Mouse (Mus musculus): Measurements from ENCODE around the gene Trp53i13. TPM values are rescaled to one million over a fixed set of nuclear protein-coding genes. Genes with fewer than 3 reads are reported as not detected.

The Trp53i13 gene
- polyA plus RNA-seq, 1 experiment from 2014 or later = 57.8 TPM

DNA sequence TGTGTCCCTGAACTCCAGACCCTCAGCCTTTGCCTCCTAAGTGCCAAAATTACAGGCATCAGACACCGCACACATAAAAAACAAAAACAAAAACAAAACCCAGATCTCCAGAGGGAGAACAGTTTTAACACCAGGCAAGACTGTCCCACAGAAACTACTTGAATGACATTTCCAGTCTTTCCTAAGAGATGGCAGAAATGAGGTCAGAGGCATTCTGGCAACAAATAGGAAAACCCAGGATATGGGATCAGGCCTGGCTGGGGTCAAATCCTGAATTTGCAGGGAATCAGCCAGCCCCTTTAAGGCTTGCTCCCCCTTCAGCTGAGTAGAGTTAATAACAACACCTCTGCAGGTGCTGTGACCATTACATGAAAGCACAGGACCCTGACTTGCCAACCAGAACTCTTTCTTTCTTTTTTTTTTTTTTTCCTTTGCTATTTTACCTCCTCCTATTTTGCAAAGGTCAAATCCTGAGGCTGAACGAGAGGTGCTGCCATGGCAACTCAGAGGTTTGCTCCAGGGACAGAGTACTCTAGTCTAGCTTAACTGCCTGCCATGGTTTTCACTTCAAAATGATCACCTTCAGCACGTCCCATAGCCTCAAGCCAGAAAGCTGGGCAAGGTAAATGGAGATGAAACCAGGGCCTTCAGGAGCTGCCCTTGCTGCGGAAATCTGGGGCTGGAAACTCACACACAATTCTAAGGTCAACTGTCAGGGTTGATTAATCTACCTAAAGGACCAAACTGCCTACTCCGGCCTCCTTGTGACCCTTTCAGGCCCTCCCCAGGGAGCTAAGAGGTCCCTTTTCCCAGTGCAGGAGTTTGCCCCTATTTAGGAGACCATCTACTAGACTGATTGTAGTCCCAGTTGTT lies 1.0 kb upstream of the Trp53i13 start:
- H3K36me3 ChIP-seq = no peaks in the 10 kb centered on the region
- H3K27ac ChIP-seq = no peak overlapping the region
- H3K9me3 ChIP-seq = no peaks in the 10 kb centered on the region
- no peak overlapping the region for H3K4me3 ChIP-seq
- H3K4me2 ChIP-seq (replicated peaks) = no peak overlapping the region
- ATAC-seq (ENCODE audit: low FRiP score, low read depth) = no peak
- WGBS = 52% methylated on average over 5 of the region's 5 CpGs
- peaks cover 43% of the 10 kb centered on the region for H3K27me3 ChIP-seq
- H3K9ac ChIP-seq = no peak overlapping the region
- H3K4me1 ChIP-seq = peaks cover 34% of the 10 kb centered on the region

DNA sequence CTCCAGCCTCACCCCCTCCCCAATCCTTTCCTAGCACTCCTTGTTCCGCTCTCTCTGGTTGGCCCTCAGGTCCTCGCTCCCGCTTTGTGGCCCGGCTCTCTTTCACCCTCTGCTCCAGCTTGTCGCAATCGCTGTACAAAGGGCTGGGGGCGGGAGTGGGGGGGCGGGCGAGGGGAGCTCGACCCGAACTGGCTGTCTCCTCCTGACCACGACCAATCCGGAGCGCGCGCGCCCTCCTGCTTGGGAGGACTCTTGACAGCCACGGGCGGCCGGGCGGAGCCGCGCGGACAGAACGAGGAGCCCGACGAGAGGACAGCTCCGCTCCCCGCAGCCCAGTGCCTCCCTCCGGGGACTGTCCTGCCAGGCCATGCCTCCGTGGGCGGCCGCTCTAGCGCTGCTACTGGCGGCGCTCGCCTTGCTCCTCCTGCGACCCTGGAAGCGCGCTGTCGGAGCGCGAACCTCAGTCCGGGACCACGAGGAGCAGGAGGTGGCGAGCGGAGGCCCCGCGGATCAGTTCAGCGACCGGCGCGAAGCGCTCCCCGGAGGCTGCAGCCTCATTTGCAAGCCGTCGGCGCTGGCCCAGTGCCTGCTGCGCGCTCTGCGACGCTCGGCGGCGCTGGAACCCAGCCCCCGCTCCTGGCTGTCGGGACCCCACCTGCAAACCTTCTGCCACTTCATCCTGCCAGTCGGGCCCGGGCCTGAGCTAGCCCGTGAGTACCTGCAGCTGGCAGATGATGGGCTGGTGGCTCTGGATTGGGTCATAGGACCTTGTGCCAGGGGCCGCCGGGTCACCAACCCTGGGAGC lies 746 bp downstream of the Trp53i13 start, which contains the start of gene Abhd15:
Gene Abhd15 (plus strand): TSS at position 290 of the 805 bp plus-strand sequence.
- no peak within 1 kb of the TSS for H3K27ac ChIP-seq
- H3K4me2 ChIP-seq (replicated peaks) = peak within 1 kb of the TSS; percentile 97
- peak; percentile 19; the same call in 1 of the 2 replicates for ATAC-seq (ENCODE audit: low FRiP score, low read depth)
- under 1% methylated on average over 68 of the region's 72 CpGs for WGBS
- H3K36me3 ChIP-seq = peaks cover 3% of the 10 kb centered on the region
- H3K9ac ChIP-seq = peak within 1 kb of the TSS; percentile 65
- peaks cover 43% of the 10 kb centered on the region for H3K27me3 ChIP-seq
- no peaks in the 10 kb centered on the region for H3K9me3 ChIP-seq
- H3K4me3 ChIP-seq = peak within 1 kb of the TSS; percentile 67
- peaks cover 42% of the 10 kb centered on the region for H3K4me1 ChIP-seq

- peak overlapping the region; percentile 65 for H3K9ac ChIP-seq
- H3K27ac ChIP-seq = no peak overlapping the region
- peaks cover 10% of the 10 kb centered on the region for H3K36me3 ChIP-seq
- H3K27me3 ChIP-seq = peaks cover 43% of the 10 kb centered on the region
- peaks cover 45% of the 10 kb centered on the region for H3K4me1 ChIP-seq
- H3K4me3 ChIP-seq = peak overlapping the region; percentile 67
- no peak for ATAC-seq (ENCODE audit: low FRiP score, low read depth)
- no peaks in the 10 kb centered on the region for H3K9me3 ChIP-seq
- 8% methylated on average over 19 of the region's 19 CpGs for WGBS
- peak overlapping the region; percentile 97 for H3K4me2 ChIP-seq (replicated peaks)
These were observed 1.4 kb downstream of the Trp53i13 start for GRCm38 (mm10) chr11:77514281-77514831.

DNA sequence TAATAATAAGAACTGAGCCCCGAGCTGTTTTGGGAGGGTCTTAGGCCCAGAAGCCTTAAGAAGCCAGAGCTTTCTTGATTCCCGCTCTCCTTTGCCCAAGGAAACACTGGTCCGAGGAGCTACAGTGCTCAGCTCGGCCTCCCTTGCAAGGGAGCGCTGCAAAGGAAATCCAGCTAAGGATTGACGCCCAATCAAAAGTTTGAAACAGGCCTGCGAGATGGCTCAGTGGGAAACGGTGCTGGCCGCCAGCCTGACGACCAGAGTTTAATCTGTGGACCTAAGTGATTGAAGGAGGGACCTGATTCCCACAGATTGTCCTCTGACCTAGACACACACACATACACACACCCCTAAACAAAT lies 2.0 kb downstream of the Trp53i13 start:
- WGBS = 4% methylated on average over 10 of the region's 10 CpGs
- ATAC-seq (ENCODE audit: low FRiP score, low read depth) = no peak
- H3K36me3 ChIP-seq = peaks cover 16% of the 10 kb centered on the region

GRCm38 (mm10) chr11:77512891-77513810 lies 2.6 kb downstream of the Trp53i13 start:
- H3K36me3 ChIP-seq = peaks cover 17% of the 10 kb centered on the region
- ATAC-seq (ENCODE audit: low FRiP score, low read depth) = peak; percentile 78
- peak overlapping the region; percentile 79 for H3K9ac ChIP-seq
- WGBS = under 1% methylated on average over 81 of the region's 84 CpGs
- H3K4me1 ChIP-seq = peaks cover 56% of the 10 kb centered on the region
- peak overlapping the region; percentile 69 for H3K27ac ChIP-seq
- H3K4me3 ChIP-seq = peak overlapping the region; percentile 67
- H3K4me2 ChIP-seq (replicated peaks) = peak overlapping the region; percentile 97
- H3K27me3 ChIP-seq = peaks cover 38% of the 10 kb centered on the region
- no peaks in the 10 kb centered on the region for H3K9me3 ChIP-seq

More for the DNA sequence above, 2.0 kb downstream of the Trp53i13 start:
- Histone ChIP-seq H3K9me3 (no peaks in the 10 kb centered on the region), H3K27ac (no peak overlapping the region; the same call in 1 of the 2 replicates), H3K4me3 (peak overlapping the region; percentile 67), H3K4me2 (replicated peaks) (peak overlapping the region; percentile 97), H3K9ac (peak overlapping the region; percentile 57), H3K27me3 (peaks cover 43% of the 10 kb centered on the region), H3K4me1 (peaks cover 49% of the 10 kb centered on the region)

GRCm38 (mm10) chr11:77511336-77511735 lies 4.4 kb downstream of the Trp53i13 start:
- Histone ChIP-seq H3K4me3 (no peak overlapping the region), H3K4me2 (replicated peaks) (peak overlapping the region; percentile 97), H3K27me3 (peaks cover 22% of the 10 kb centered on the region), H3K9me3 (no peaks in the 10 kb centered on the region), H3K9ac (no peak overlapping the region), H3K27ac (no peak overlapping the region), H3K36me3 (peaks cover 32% of the 10 kb centered on the region), H3K4me1 (peaks cover 63% of the 10 kb centered on the region)
- 74% methylated on average over 5 of the region's 5 CpGs for WGBS
- no peak for ATAC-seq (ENCODE audit: low FRiP score, low read depth)

- 15% methylated on average over 49 of the region's 49 CpGs for WGBS
- Histone ChIP-seq H3K4me1 (peaks cover 35% of the 10 kb centered on the region), H3K27ac (peak overlapping the region; percentile 69), H3K4me3 (peak overlapping the region; percentile 45), H3K27me3 (no peaks in the 10 kb centered on the region), H3K9me3 (no peaks in the 10 kb centered on the region), H3K36me3 (peaks cover 62% of the 10 kb centered on the region), H3K9ac (peak overlapping the region; percentile 69), H3K4me2 (replicated peaks) (peak overlapping the region; percentile 77)
- peak; percentile 66 for ATAC-seq (ENCODE audit: low FRiP score, low read depth)
These were observed 7.4 kb downstream of the Trp53i13 start for GRCm38 (mm10) chr11:77508068-77509021.

- Histone ChIP-seq H3K9me3 (no peaks in the 10 kb centered on the region), H3K9ac (no peak overlapping the region; the same call in 1 of the 2 replicates), H3K36me3 (peaks cover 71% of the 10 kb centered on the region), H3K27ac (peak overlapping the region; percentile 65), H3K27me3 (no peaks in the 10 kb centered on the region), H3K4me3 (no peak overlapping the region), H3K4me1 (peaks cover 34% of the 10 kb centered on the region), H3K4me2 (replicated peaks) (no peak overlapping the region; the same call in 1 of the 2 replicates)
- WGBS = 70% methylated on average over 4 of the region's 4 CpGs
- no peak for ATAC-seq (ENCODE audit: low FRiP score, low read depth)
These were observed 8.4 kb downstream of the Trp53i13 start for GRCm38 (mm10) chr11:77507426-77507825.

GRCm38 (mm10) chr11:77506941-77507340 lies 8.8 kb downstream of the Trp53i13 start:
- 70% methylated on average over 6 of the region's 6 CpGs for WGBS
- no peak for ATAC-seq (ENCODE audit: low FRiP score, low read depth)
- H3K36me3 ChIP-seq = peaks cover 76% of the 10 kb centered on the region
- H3K27ac ChIP-seq = peak overlapping the region; percentile 3; the same call in 1 of the 2 replicates
- no peak overlapping the region for H3K4me2 ChIP-seq (replicated peaks)
- no peak overlapping the region; the same call in 1 of the 2 replicates for H3K9ac ChIP-seq
- no peaks in the 10 kb centered on the region for H3K9me3 ChIP-seq
- H3K4me3 ChIP-seq = no peak overlapping the region
- no peaks in the 10 kb centered on the region for H3K27me3 ChIP-seq
- peaks cover 30% of the 10 kb centered on the region for H3K4me1 ChIP-seq

DNA sequence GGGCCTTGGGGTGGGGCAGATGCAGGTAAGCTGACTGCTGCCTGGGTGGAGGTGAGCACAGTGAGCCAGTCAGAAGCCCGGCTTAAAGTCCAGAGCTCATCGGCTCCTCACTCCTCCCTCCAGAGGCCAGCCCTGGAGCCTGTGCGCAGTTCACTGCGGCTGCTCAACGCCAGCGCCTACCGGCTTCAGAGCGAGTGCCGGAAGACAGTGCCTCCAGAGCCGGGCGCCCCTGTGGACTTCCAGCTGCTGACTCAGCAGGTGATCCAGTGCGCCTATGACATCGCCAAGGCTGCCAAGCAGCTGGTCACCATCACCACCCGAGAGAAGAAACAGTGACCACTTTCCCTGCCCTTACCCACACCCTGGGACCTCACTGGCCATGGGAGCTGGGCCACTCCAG lies 9.5 kb downstream of the Trp53i13 start:
- 84% methylated on average over 14 of the region's 14 CpGs for WGBS
- no peak for ATAC-seq (ENCODE audit: low FRiP score, low read depth)
- no peak overlapping the region for H3K27ac ChIP-seq

More for the DNA sequence above, 9.5 kb downstream of the Trp53i13 start:
- Histone ChIP-seq H3K9me3 (no peaks in the 10 kb centered on the region), H3K4me1 (peaks cover 24% of the 10 kb centered on the region), H3K36me3 (peaks cover 82% of the 10 kb centered on the region), H3K4me3 (no peak overlapping the region), H3K4me2 (replicated peaks) (no peak overlapping the region), H3K27me3 (no peaks in the 10 kb centered on the region), H3K9ac (no peak overlapping the region)

Measured in limb, embryonic 13.5 days (tissue).